Mouse (Mus musculus): Measurements from ENCODE around the gene Olfr732. TPM values are rescaled to one million over a fixed set of nuclear protein-coding genes. Genes with fewer than 3 reads are reported as not detected.

The Olfr732 gene
- polyA plus RNA-seq (2015; fragmentation: Nextera tagmentation; extraction: Ambion mirVana) = not detected in 2 replicates

- Histone ChIP-seq H3K9ac (no peak within 1 kb of the TSS), H3K27ac (no peak within 1 kb of the TSS), H3K4me2 (replicated peaks) (no peak within 1 kb of the TSS), H3K4me3 (replicated peaks) (no peak within 1 kb of the TSS), H3K27me3 (replicated peaks) (no peaks in the 10 kb centered on the region), H3K9me3 (no peaks in the 10 kb centered on the region), H3K4me1 (replicated peaks) (no peaks in the 10 kb centered on the region), H3K36me3 (no peaks in the 10 kb centered on the region)
- WGBS = 89% methylated on average over 1 of the region's 1 CpGs
- ATAC-seq = no peak
Measured at GRCm38 (mm10) chr14:50284106-50284505, at the start of gene Olfr732. Gene Olfr732, minus strand, starts transcription at chr14:50284206.

- no peaks in the 10 kb centered on the region for H3K27me3 ChIP-seq (replicated peaks)
- no peaks in the 10 kb centered on the region for H3K4me1 ChIP-seq (replicated peaks)
- no peaks in the 10 kb centered on the region for H3K36me3 ChIP-seq
- no peak within 1 kb of the TSS for H3K4me2 ChIP-seq (replicated peaks)
- H3K27ac ChIP-seq = no peak within 1 kb of the TSS
- no peak within 1 kb of the TSS for H3K9ac ChIP-seq
- no peaks in the 10 kb centered on the region for H3K9me3 ChIP-seq
- no peak for ATAC-seq
- WGBS = 64% methylated on average over 1 of the region's 1 CpGs
- no peak within 1 kb of the TSS for H3K4me3 ChIP-seq (replicated peaks)
Measured at GRCm38 (mm10) chr14:50326661-50327060, 42.7 kb upstream of the Olfr732 start, which contains the start of gene Olfr734. Gene Olfr734, minus strand, starts transcription at chr14:50326761.

GRCm38 (mm10) chr14:50301422-50301821 lies 17.4 kb upstream of the Olfr732 start, which contains the start of gene Olfr733:
Gene Olfr733, minus strand, starts transcription at chr14:50301522.
- H3K4me1 ChIP-seq (replicated peaks) = no peaks in the 10 kb centered on the region
- H3K4me2 ChIP-seq (replicated peaks) = no peak within 1 kb of the TSS
- H3K9me3 ChIP-seq = no peaks in the 10 kb centered on the region
- H3K27ac ChIP-seq = no peak within 1 kb of the TSS
- H3K9ac ChIP-seq = no peak within 1 kb of the TSS
- no peak within 1 kb of the TSS for H3K4me3 ChIP-seq (replicated peaks)
- no peak for ATAC-seq
- no peaks in the 10 kb centered on the region for H3K36me3 ChIP-seq
- H3K27me3 ChIP-seq (replicated peaks) = no peaks in the 10 kb centered on the region

- Histone ChIP-seq H3K4me2 (replicated peaks) (no peak within 1 kb of the TSS), H3K9ac (no peak within 1 kb of the TSS), H3K4me3 (replicated peaks) (no peak within 1 kb of the TSS), H3K4me1 (replicated peaks) (no peaks in the 10 kb centered on the region), H3K27me3 (replicated peaks) (no peaks in the 10 kb centered on the region), H3K27ac (no peak within 1 kb of the TSS), H3K9me3 (no peaks in the 10 kb centered on the region), H3K36me3 (no peaks in the 10 kb centered on the region)
- WGBS = 83% methylated on average over 4 of the region's 4 CpGs
- no peak for ATAC-seq
Measured at GRCm38 (mm10) chr14:50241766-50242165, 42.2 kb downstream of the Olfr732 start, which contains the start of gene Olfr731. Gene Olfr731, minus strand, starts transcription at chr14:50241866.

Other genes with a start within 250 kb of the Olfr732 start
- not detected in 2 replicates for gene Olfr725, start 243.8 kb downstream of the Olfr732 start, polyA plus RNA-seq (2015; fragmentation: Nextera tagmentation; extraction: Ambion mirVana)
- gene Olfr726, start 193.3 kb downstream of the Olfr732 start, polyA plus RNA-seq (2015; fragmentation: Nextera tagmentation; extraction: Ambion mirVana) = not detected in 2 replicates
- gene Olfr727, start 161.0 kb downstream of the Olfr732 start, polyA plus RNA-seq (2015; fragmentation: Nextera tagmentation; extraction: Ambion mirVana) = not detected in 2 replicates
- gene Olfr728, start 141.5 kb downstream of the Olfr732 start, polyA plus RNA-seq (2015; fragmentation: Nextera tagmentation; extraction: Ambion mirVana) = not detected in 2 replicates
- not detected in 2 replicates for gene Olfr729, start 131.3 kb downstream of the Olfr732 start, polyA plus RNA-seq (2015; fragmentation: Nextera tagmentation; extraction: Ambion mirVana)
- gene Olfr730, start 96.0 kb downstream of the Olfr732 start, polyA plus RNA-seq (2015; fragmentation: Nextera tagmentation; extraction: Ambion mirVana) = not detected in 2 replicates
- gene Olfr731, start 42.3 kb downstream of the Olfr732 start, polyA plus RNA-seq (2015; fragmentation: Nextera tagmentation; extraction: Ambion mirVana) = not detected in 2 replicates
- not detected in 2 replicates for gene Olfr733, start 17.3 kb upstream of the Olfr732 start, polyA plus RNA-seq (2015; fragmentation: Nextera tagmentation; extraction: Ambion mirVana)
- gene Olfr734, start 42.6 kb upstream of the Olfr732 start, polyA plus RNA-seq (2015; fragmentation: Nextera tagmentation; extraction: Ambion mirVana) = not detected in 2 replicates
- not detected in 2 replicates for gene Olfr735, start 64.7 kb upstream of the Olfr732 start, polyA plus RNA-seq (2015; fragmentation: Nextera tagmentation; extraction: Ambion mirVana)
- 0.10 TPM in 1 of 2 replicates, not detected in the other for gene Tlr11, start 73.7 kb upstream of the Olfr732 start, polyA plus RNA-seq (2015; fragmentation: Nextera tagmentation; extraction: Ambion mirVana)
- not detected in 2 replicates for gene Olfr736, start 97.0 kb upstream of the Olfr732 start, polyA plus RNA-seq (2015; fragmentation: Nextera tagmentation; extraction: Ambion mirVana)
- not detected in 2 replicates for gene Olfr738, start 123.4 kb upstream of the Olfr732 start, polyA plus RNA-seq (2015; fragmentation: Nextera tagmentation; extraction: Ambion mirVana)
- gene Olfr739, start 134.4 kb upstream of the Olfr732 start, polyA plus RNA-seq (2015; fragmentation: Nextera tagmentation; extraction: Ambion mirVana) = not detected in 2 replicates
- not detected in 2 replicates for gene Olfr740, start 161.3 kb upstream of the Olfr732 start, polyA plus RNA-seq (2015; fragmentation: Nextera tagmentation; extraction: Ambion mirVana)
- not detected in 2 replicates for gene Olfr741, start 188.5 kb upstream of the Olfr732 start, polyA plus RNA-seq (2015; fragmentation: Nextera tagmentation; extraction: Ambion mirVana)
- gene Olfr742, start 219.4 kb upstream of the Olfr732 start, polyA plus RNA-seq (2015; fragmentation: Nextera tagmentation; extraction: Ambion mirVana) = not detected in 2 replicates
- gene Olfr743, start 237.6 kb upstream of the Olfr732 start, polyA plus RNA-seq (2015; fragmentation: Nextera tagmentation; extraction: Ambion mirVana) = not detected in 2 replicates

Measured in intestine, embryonic 15.5 days (tissue).